In genomic region chr15:79002036-79002435, GRCm38 (mm10) we compare ENCODE assay signal across 9 mouse cellular contexts. TPM values are rescaled to one million over a fixed set of nuclear protein-coding genes. Genes with fewer than 3 reads are reported as not detected.
DNase-seq lines count a peak whose midpoint lies in the region.
"Had no signal": no experiment of that assay in that cellular context is flagged by ENCODE, and none has a peak within 500 bp of the region (broad histone marks: within the 10 kb centered on the region; RNA-seq: fewer than 3 reads in every experiment).

No protein-coding gene starts in this region.

- DNase-seq in ovary, postnatal 36 days (ENCODE audit: low spot score) = peak; percentile 54
- DNase-seq in ovary, postnatal 10 days (ENCODE audit: low spot score) = no peak
- peak; percentile 83 for DNase-seq in cerebellum, adult 9-11 months
- DNase-seq in kidney, postnatal 25 days = peak; percentile 72 to 91
- DNase-seq in spleen, postnatal 10 days (ENCODE audit: low spot score in 2 of 2) = no peak
- no peak for DNase-seq in frontal cortex, adult 2 months (ENCODE audit: extremely low spot score in 1 of 2, low spot score in 1 of 2)
- no peak for DNase-seq in right cerebral cortex, postnatal 36 days (ENCODE audit: low spot score in 2 of 2)
- DNase-seq: thymus, postnatal 36 days had no signal

RNA-seq across cellular contexts. Expression of gene H1f0, which starts 26.2 kb away (rescaled TPM):
- polyA plus RNA-seq in frontal cortex, adult 2 months (2012; rRNA removed) = 109 and 112 TPM in 2 replicates

RNA-seq across cellular contexts. Expression of gene Galr3, which starts 39.6 kb away (rescaled TPM):
- 0.19 and 0.38 TPM in 2 replicates for polyA plus RNA-seq in frontal cortex, adult 2 months (2012; rRNA removed)
- polyA plus RNA-seq: inflammation-experienced regulatory T-cells, adult 6 months had no signal

RNA-seq across cellular contexts. Expression of gene Triobp, which starts 54.5 kb away (rescaled TPM):
- polyA plus RNA-seq in frontal cortex, adult 2 months (2012; rRNA removed) = 11.7 and 13.9 TPM in 2 replicates

Comparison
In these comparisons a context has a peak if more than half of its experiments do, and no peak if none do; other contexts are left out.
1. DNase-seq: peak in ovary, postnatal 36 days (single experiment), cerebellum, adult 9-11 months (single experiment) and kidney, postnatal 25 days (2 of 2); none in ovary, postnatal 10 days (single experiment), spleen, postnatal 10 days (0 of 2), frontal cortex, adult 2 months (0 of 2) and right cerebral cortex, postnatal 36 days (0 of 2).